Mouse (Mus musculus) thymus, adult 2 months (tissue): ENCODE measurements around the gene Ncl.

Experiments used
- CTCF ChIP-seq: fragments of 200-500 bp; IDR thresholded peaks from 2 replicates; pipeline ENCODE4 v1.5.1; 2012; ENCODE audit warnings: mild to moderate bottlenecking, control low read depth, low read length, moderate library complexity, borderline replicate concordance; ENCODE audit not compliant: control insufficient read depth, poor library complexity, insufficient read depth; ENCODE audit errors: extremely low read depth
- POLR2A ChIP-seq: fragments of 200-500 bp; IDR thresholded peaks from 2 replicates; pipeline ENCODE4 v1.6.1; 2012; ENCODE audit warnings: mild to moderate bottlenecking, low read length, control low read depth, moderate library complexity; ENCODE audit not compliant: control insufficient read depth, poor library complexity, insufficient read depth; ENCODE audit errors: extremely low read depth

DNA sequence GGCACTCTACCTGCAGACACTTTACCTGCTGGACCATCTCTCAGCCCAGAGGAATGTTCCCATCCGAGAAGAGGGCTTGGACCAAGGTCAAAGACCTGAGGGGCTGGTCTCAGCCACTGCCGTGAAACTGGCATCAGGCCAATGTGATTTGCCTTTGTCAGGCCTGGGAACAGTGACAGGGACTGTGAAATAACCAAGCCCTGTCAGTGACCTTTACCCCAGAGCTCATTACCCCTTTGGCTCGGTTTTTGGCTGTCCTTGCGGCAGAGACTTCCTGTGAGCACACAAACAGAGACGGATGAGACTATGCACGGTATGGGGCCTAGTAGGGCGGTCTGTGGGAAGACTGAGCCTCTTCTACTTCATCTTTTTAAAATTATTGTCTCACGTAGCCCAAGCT is 47.7 kb upstream of the Ncl start:
- TF ChIP-seq CTCF (no peak), POLR2A (no peak)
